Mouse (Mus musculus): Measurements from ENCODE around the gene Dytn.

GRCm38 (mm10) chr1:63729796-63730195, 43.1 kb upstream of the Dytn start:
- TF ChIP-seq CTCF (IDR thresholded peaks at IDR 0.05; ENCODE audit: borderline replicate concordance, insufficient read depth, low read depth, low read length) = no peak
- no peak for TF ChIP-seq POLR2A (IDR thresholded peaks at IDR 0.05; ENCODE audit: borderline replicate concordance, insufficient read depth, low read length)
